Mouse (Mus musculus): ENCODE results near the gene Brd7. TPM values are rescaled to one million over a fixed set of nuclear protein-coding genes. Genes with fewer than 3 reads are reported as not detected.

The Brd7 gene
- polyA plus RNA-seq, 1 experiment from 2014 or later = 87.3 TPM

- Histone ChIP-seq H3K36me3 (ENCODE audit: insufficient read depth) (peaks cover 86% of the 10 kb centered on the region), H3K4me2 (no peak overlapping the region), H3K27me3 (ENCODE audit: insufficient read depth, low read length) (no peaks in the 10 kb centered on the region), H3K27ac (ENCODE audit: low read depth) (no peak overlapping the region; the same call in 1 of the 2 replicates), H3K4me1 (ENCODE audit: insufficient read depth) (peaks cover 16% of the 10 kb centered on the region), H3K9ac (no peak overlapping the region), H3K4me3 (ENCODE audit: low read depth, low read length) (no peak overlapping the region), H3K9me3 (ENCODE audit: low read depth, low read length) (no peaks in the 10 kb centered on the region)
- TF ChIP-seq CTCF (IDR thresholded peaks at IDR 0.05; ENCODE audit: low read depth) = no peak
- 79% methylated on average over 6 of the region's 6 CpGs for WGBS
- DNase-seq (no peak), ATAC-seq (ENCODE audit: insufficient read depth) (no peak)
Observed at GRCm38 (mm10) chr8:88328689-88329088, 33.3 kb downstream of the Brd7 start.

GRCm38 (mm10) chr8:88326328-88326727 lies 35.7 kb downstream of the Brd7 start:
- Histone ChIP-seq H3K27me3 (ENCODE audit: insufficient read depth, low read length) (no peaks in the 10 kb centered on the region), H3K4me3 (ENCODE audit: low read depth, low read length) (no peak overlapping the region), H3K4me1 (ENCODE audit: insufficient read depth) (peaks cover 16% of the 10 kb centered on the region), H3K9me3 (ENCODE audit: low read depth, low read length) (no peaks in the 10 kb centered on the region), H3K27ac (ENCODE audit: low read depth) (no peak overlapping the region), H3K36me3 (ENCODE audit: insufficient read depth) (peaks cover 72% of the 10 kb centered on the region), H3K4me2 (no peak overlapping the region), H3K9ac (no peak overlapping the region)
- WGBS = 59% methylated on average over 12 of the region's 12 CpGs
- TF ChIP-seq CTCF (IDR thresholded peaks at IDR 0.05; ENCODE audit: low read depth) = no peak
- peak; percentile 17 for DNase-seq
- ATAC-seq (ENCODE audit: insufficient read depth) = no peak

- Histone ChIP-seq H3K9ac (no peak overlapping the region), H3K4me1 (ENCODE audit: insufficient read depth) (peaks cover 16% of the 10 kb centered on the region), H3K27ac (ENCODE audit: low read depth) (peak overlapping the region; percentile 43; the same call in 1 of the 2 replicates), H3K9me3 (ENCODE audit: low read depth, low read length) (no peaks in the 10 kb centered on the region), H3K4me3 (ENCODE audit: low read depth, low read length) (no peak overlapping the region), H3K27me3 (ENCODE audit: insufficient read depth, low read length) (no peaks in the 10 kb centered on the region), H3K4me2 (no peak overlapping the region), H3K36me3 (ENCODE audit: insufficient read depth) (peaks cover 67% of the 10 kb centered on the region)
- ATAC-seq (ENCODE audit: insufficient read depth) (0 out of 2 replicates have a peak, but pooled peaks have one; percentile 22), DNase-seq (no peak)
- WGBS = 55% methylated on average over 5 of the region's 5 CpGs
- TF ChIP-seq CTCF (IDR thresholded peaks at IDR 0.05; ENCODE audit: low read depth) = no peak
Observed at GRCm38 (mm10) chr8:88325795-88326194, 36.2 kb downstream of the Brd7 start.

- ATAC-seq (ENCODE audit: insufficient read depth) (peak; percentile 79), DNase-seq (peak; percentile 80)
- Histone ChIP-seq H3K4me2 (no peak overlapping the region), H3K27ac (ENCODE audit: low read depth) (peak overlapping the region; percentile 43), H3K4me1 (ENCODE audit: insufficient read depth) (peaks cover 16% of the 10 kb centered on the region), H3K9ac (no peak overlapping the region), H3K9me3 (ENCODE audit: low read depth, low read length) (no peaks in the 10 kb centered on the region), H3K4me3 (ENCODE audit: low read depth, low read length) (no peak overlapping the region), H3K27me3 (ENCODE audit: insufficient read depth, low read length) (no peaks in the 10 kb centered on the region), H3K36me3 (ENCODE audit: insufficient read depth) (peaks cover 61% of the 10 kb centered on the region)
- no peak for TF ChIP-seq CTCF (IDR thresholded peaks at IDR 0.05; ENCODE audit: low read depth)
- WGBS = 8% methylated on average over 5 of the region's 5 CpGs
Observed at GRCm38 (mm10) chr8:88325251-88325650, 36.7 kb downstream of the Brd7 start.

GRCm38 (mm10) chr8:88324760-88325159 lies 37.2 kb downstream of the Brd7 start:
- H3K4me3 ChIP-seq (ENCODE audit: low read depth, low read length) = no peak overlapping the region
- H3K4me1 ChIP-seq (ENCODE audit: insufficient read depth) = peaks cover 16% of the 10 kb centered on the region
- H3K9me3 ChIP-seq (ENCODE audit: low read depth, low read length) = no peaks in the 10 kb centered on the region
- H3K27me3 ChIP-seq (ENCODE audit: insufficient read depth, low read length) = no peaks in the 10 kb centered on the region
- DNase-seq (no peak), ATAC-seq (ENCODE audit: insufficient read depth) (peak; percentile 41; the same call in 1 of the 2 replicates)
- 45% methylated on average over 11 of the region's 11 CpGs for WGBS
- H3K36me3 ChIP-seq (ENCODE audit: insufficient read depth) = peaks cover 56% of the 10 kb centered on the region
- H3K27ac ChIP-seq (ENCODE audit: low read depth) = 0 out of 2 replicates have a peak overlapping the region, but pooled peaks have one; percentile 1
- no peak for TF ChIP-seq CTCF (IDR thresholded peaks at IDR 0.05; ENCODE audit: low read depth)
- no peak overlapping the region for H3K4me2 ChIP-seq
- no peak overlapping the region for H3K9ac ChIP-seq

GRCm38 (mm10) chr8:88323523-88323922 lies 38.5 kb downstream of the Brd7 start:
- Histone ChIP-seq H3K27ac (ENCODE audit: low read depth) (no peak overlapping the region), H3K9me3 (ENCODE audit: low read depth, low read length) (no peaks in the 10 kb centered on the region), H3K4me3 (ENCODE audit: low read depth, low read length) (no peak overlapping the region), H3K36me3 (ENCODE audit: insufficient read depth) (peaks cover 44% of the 10 kb centered on the region), H3K4me2 (no peak overlapping the region), H3K9ac (no peak overlapping the region), H3K27me3 (ENCODE audit: insufficient read depth, low read length) (no peaks in the 10 kb centered on the region), H3K4me1 (ENCODE audit: insufficient read depth) (peaks cover 16% of the 10 kb centered on the region)
- no peak for TF ChIP-seq CTCF (IDR thresholded peaks at IDR 0.05; ENCODE audit: low read depth)
- WGBS = 83% methylated on average over 5 of the region's 5 CpGs
- ATAC-seq (ENCODE audit: insufficient read depth) = no peak
- DNase-seq = no peak

GRCm38 (mm10) chr8:88321387-88321786 lies 40.6 kb downstream of the Brd7 start:
- no peak for TF ChIP-seq CTCF (IDR thresholded peaks at IDR 0.05; ENCODE audit: low read depth)
- ATAC-seq (ENCODE audit: insufficient read depth) = no peak
- Histone ChIP-seq H3K27ac (ENCODE audit: low read depth) (no peak overlapping the region), H3K4me3 (ENCODE audit: low read depth, low read length) (no peak overlapping the region), H3K27me3 (ENCODE audit: insufficient read depth, low read length) (no peaks in the 10 kb centered on the region), H3K9ac (no peak overlapping the region), H3K4me2 (no peak overlapping the region), H3K4me1 (ENCODE audit: insufficient read depth) (peaks cover 22% of the 10 kb centered on the region), H3K36me3 (ENCODE audit: insufficient read depth) (peaks cover 23% of the 10 kb centered on the region), H3K9me3 (ENCODE audit: low read depth, low read length) (no peaks in the 10 kb centered on the region)
- 88% methylated on average over 5 of the region's 5 CpGs for WGBS
- DNase-seq = no peak

Data from lung, embryonic 14.5 days (tissue).